Mouse (Mus musculus): ENCODE results near the gene Slc5a4b.

- no peak for TF ChIP-seq POLR2A (IDR thresholded peaks at IDR 0.05; ENCODE audit: low read depth, low read length)
- TF ChIP-seq CTCF (IDR thresholded peaks at IDR 0.05; ENCODE audit: extremely low read depth, insufficient read length, insufficient replicate concordance, low read depth, low read length), result no peak
These were observed 82.8 kb downstream of the Slc5a4b start for GRCm38 (mm10) chr10:76028016-76028366.

All from small intestine, adult 2 months (tissue).